Mouse (Mus musculus): ENCODE results near the gene Gm20388.

DNA sequence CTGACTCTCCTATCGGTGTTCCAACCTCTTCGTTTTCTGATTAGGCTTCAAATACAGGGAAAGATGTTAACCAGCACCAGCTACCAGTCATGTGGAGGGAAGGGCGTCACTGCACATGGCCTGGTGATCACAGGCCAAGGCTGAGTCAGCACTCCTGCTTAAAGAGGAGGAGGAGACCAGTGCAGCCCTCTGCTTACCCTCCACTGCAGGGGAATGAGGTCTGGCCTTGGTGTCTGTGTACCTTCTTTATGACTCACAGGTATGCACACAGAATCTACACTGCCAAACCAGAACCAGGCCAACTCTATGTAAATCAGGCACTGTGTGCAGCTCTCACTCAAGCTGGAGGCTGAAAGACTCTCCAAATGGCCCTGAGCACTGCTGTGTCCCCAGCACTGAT lies 1900.9 kb downstream of the Gm20388 start:
- TF ChIP-seq CTCF (IDR thresholded peaks at IDR 0.05; ENCODE audit: borderline replicate concordance, extremely low read depth, insufficient read depth, insufficient read length): no peak
- no peak for TF ChIP-seq POLR2A (IDR thresholded peaks at IDR 0.05; ENCODE audit: borderline replicate concordance, extremely low read depth, insufficient read depth, insufficient read length, poor library complexity, severe bottlenecking)

Measured in brain, embryonic 14.5 days (tissue).